Mouse (Mus musculus): ENCODE measurements around the gene P2rx2.

DNA sequence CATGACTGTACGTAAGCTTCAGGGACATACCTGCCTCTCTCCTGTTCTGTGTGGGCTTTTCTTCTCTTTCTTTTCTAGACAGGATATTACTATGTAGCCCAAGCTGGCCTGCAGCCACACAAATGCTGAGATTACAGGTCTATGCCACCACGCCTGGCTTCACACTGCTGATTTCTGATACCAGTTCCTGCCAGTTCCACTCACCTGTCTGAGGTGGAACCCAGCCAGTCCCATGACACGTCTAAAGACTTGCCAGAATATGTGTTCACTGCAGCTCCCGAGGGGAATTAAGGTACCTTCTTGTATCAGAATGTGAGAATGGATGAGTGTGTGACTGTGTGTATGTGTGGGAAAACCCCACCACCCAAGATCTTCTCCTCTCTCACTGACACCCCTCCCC lies 47.6 kb upstream of the P2rx2 start:
- TF ChIP-seq GATA1 (IDR thresholded peaks at IDR 0.05; ENCODE audit: low read length) = no peak
- TF ChIP-seq TAL1 (IDR thresholded peaks at IDR 0.05; ENCODE audit: low read length) = no peak

Data from erythroblast, embryonic 14.5 days (primary cell).